ENCODE assay signal across 7 mouse cellular contexts in the genomic region with DNA sequence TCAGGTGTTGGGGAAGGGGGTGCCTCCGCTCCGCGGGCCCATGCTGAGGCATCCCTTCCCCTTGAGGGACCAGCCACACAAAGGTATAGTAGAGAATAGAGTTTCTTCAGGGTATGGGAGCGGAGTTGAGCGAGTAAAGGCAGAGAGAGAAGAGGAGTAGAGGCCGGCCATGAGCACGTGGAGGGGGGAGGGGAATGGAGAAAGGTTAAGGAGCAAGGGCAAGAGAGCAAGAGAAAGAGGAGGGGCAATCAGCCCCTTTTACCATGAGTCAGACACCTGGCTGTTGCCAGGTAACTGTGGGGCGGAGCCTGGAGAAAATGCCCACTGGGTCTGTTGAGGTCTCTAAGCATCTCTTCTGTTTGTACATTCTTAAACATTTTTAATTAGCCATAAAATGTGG. TPM values are rescaled to one million over a fixed set of nuclear protein-coding genes. Genes with fewer than 3 reads are reported as not detected.
DNase-seq lines count a peak whose midpoint lies in the region; ATAC-seq and TF ChIP-seq lines count a peak whose summit lies in the region.

No protein-coding gene starts in this region.

- ATAC-seq in lung, postnatal 0 days, result no peak
- ATAC-seq in forebrain, embryonic 12.5 days (ENCODE audit: low FRiP score), result no peak
- no peak for ATAC-seq in limb, embryonic 13.5 days (ENCODE audit: low FRiP score, low read depth)
- no peak for ATAC-seq in stomach, embryonic 15.5 days (ENCODE audit: insufficient read depth, low FRiP score, low read depth)

- H3K27me3 ChIP-seq in lung, postnatal 0 days (replicated peaks; ENCODE audit: insufficient read depth, low read length), result no peaks in the 10 kb centered on the region
- no peaks in the 10 kb centered on the region for H3K27me3 ChIP-seq in forebrain, embryonic 12.5 days
- no peaks in the 10 kb centered on the region for H3K27me3 ChIP-seq in limb, embryonic 13.5 days
- no peaks in the 10 kb centered on the region for H3K27me3 ChIP-seq in stomach, embryonic 15.5 days (replicated peaks)

- H3K9ac ChIP-seq in lung, postnatal 0 days (replicated peaks; ENCODE audit: low read depth), result no peak overlapping the region
- H3K9ac ChIP-seq in forebrain, embryonic 12.5 days, result peak overlapping the region; percentile 33; the same call in 1 of the 2 replicates
- H3K9ac ChIP-seq in limb, embryonic 13.5 days, result peak overlapping the region; percentile 79
- no peak overlapping the region for H3K9ac ChIP-seq in stomach, embryonic 15.5 days

- H3K4me1 ChIP-seq in lung, postnatal 0 days (ENCODE audit: insufficient read depth, low read depth, low read length), result 0 out of 2 replicates have a peak, but pooled peaks cover 4% of the 10 kb centered on the region
- peaks cover 36% of the 10 kb centered on the region for H3K4me1 ChIP-seq in forebrain, embryonic 12.5 days
- H3K4me1 ChIP-seq in limb, embryonic 13.5 days, result peaks cover 27% of the 10 kb centered on the region
- peaks cover 25% of the 10 kb centered on the region for H3K4me1 ChIP-seq in stomach, embryonic 15.5 days

- 27% methylated on average over 8 of the region's 8 CpGs for WGBS in lung, postnatal 0 days
- whole genome bisulfite sequencing in forebrain, embryonic 12.5 days, result 15% methylated on average over 8 of the region's 8 CpGs
- 17% methylated on average over 8 of the region's 8 CpGs for WGBS in limb, embryonic 13.5 days
- WGBS in stomach, embryonic 15.5 days, result 26% methylated on average over 8 of the region's 8 CpGs

- TF ChIP-seq EP300 in lung, postnatal 0 days (IDR thresholded peaks at IDR 0.05), result no peak

- DNase-seq in lung, postnatal 0 days (ENCODE audit: low spot score), result no peak
- DNase-seq in lung, postnatal 14 days, result no peak
- no peak for DNase-seq in urinary bladder, postnatal 25 days (ENCODE audit: low spot score)
- no peak for DNase-seq in lung, postnatal 4 days

- H3K9me3 ChIP-seq in lung, postnatal 0 days (ENCODE audit: low read length), result no peaks in the 10 kb centered on the region
- H3K9me3 ChIP-seq in forebrain, embryonic 12.5 days, result no peaks in the 10 kb centered on the region
- H3K9me3 ChIP-seq in limb, embryonic 13.5 days, result no peaks in the 10 kb centered on the region
- no peaks in the 10 kb centered on the region for H3K9me3 ChIP-seq in stomach, embryonic 15.5 days

- peak overlapping the region; percentile 85; the same call in 1 of the 2 replicates for H3K4me3 ChIP-seq in lung, postnatal 0 days (ENCODE audit: low read depth, low read length)
- peak overlapping the region; percentile 91 for H3K4me3 ChIP-seq in forebrain, embryonic 12.5 days (replicated peaks)
- H3K4me3 ChIP-seq in limb, embryonic 13.5 days, result peak overlapping the region; percentile 85
- H3K4me3 ChIP-seq in stomach, embryonic 15.5 days (replicated peaks), result peak overlapping the region; percentile 91

- peak overlapping the region; percentile 91 for H3K4me2 ChIP-seq in lung, postnatal 0 days (replicated peaks; ENCODE audit: low read depth, low read length)
- H3K4me2 ChIP-seq in forebrain, embryonic 12.5 days, result peak overlapping the region; percentile 72
- H3K4me2 ChIP-seq in limb, embryonic 13.5 days (replicated peaks), result peak overlapping the region; percentile 80
- peak overlapping the region; percentile 91 for H3K4me2 ChIP-seq in stomach, embryonic 15.5 days

- TF ChIP-seq CTCF in lung, postnatal 0 days (IDR thresholded peaks at IDR 0.05), result no peak

- no peak overlapping the region for H3K27ac ChIP-seq in lung, postnatal 0 days (ENCODE audit: low read length)
- no peak overlapping the region for H3K27ac ChIP-seq in forebrain, embryonic 12.5 days
- H3K27ac ChIP-seq in limb, embryonic 13.5 days, result no peak overlapping the region
- H3K27ac ChIP-seq in stomach, embryonic 15.5 days, result no peak overlapping the region

- H3K36me3 ChIP-seq in lung, postnatal 0 days (ENCODE audit: insufficient read depth, low read length), result no peaks in the 10 kb centered on the region
- no peaks in the 10 kb centered on the region for H3K36me3 ChIP-seq in forebrain, embryonic 12.5 days (replicated peaks)
- H3K36me3 ChIP-seq in limb, embryonic 13.5 days, result 0 out of 2 replicates have a peak, but pooled peaks cover 3% of the 10 kb centered on the region
- H3K36me3 ChIP-seq in stomach, embryonic 15.5 days, result no peaks in the 10 kb centered on the region

RNA-seq across cellular contexts. Expression of gene Hspbap1, which starts 1.0 kb away (rescaled TPM):
- polyA plus RNA-seq in lung, postnatal 0 days (2015; fragmentation: Nextera tagmentation; extraction: Ambion mirVana), result 9.3 and 9.9 TPM in 2 replicates
- polyA plus RNA-seq in forebrain, embryonic 12.5 days (2016; fragmentation: Nextera tagmentation; extraction: Ambion mirVana), result 20.2 and 22.2 TPM in 2 replicates
- polyA plus RNA-seq in limb, embryonic 13.5 days (2015; fragmentation: Nextera tagmentation; extraction: Ambion mirVana), result 17.5 and 19.0 TPM in 2 replicates
- 13.8 and 15.2 TPM in 2 replicates for polyA plus RNA-seq in stomach, embryonic 15.5 days (2015; fragmentation: Nextera tagmentation; extraction: Ambion mirVana)

RNA-seq across cellular contexts. Expression of gene Dirc2, which starts 2.0 kb away (rescaled TPM):
- polyA plus RNA-seq in lung, postnatal 0 days (2015; fragmentation: Nextera tagmentation; extraction: Ambion mirVana), result 18.0 and 18.6 TPM in 2 replicates
- 22.7 and 23.3 TPM in 2 replicates for polyA plus RNA-seq in forebrain, embryonic 12.5 days (2016; fragmentation: Nextera tagmentation; extraction: Ambion mirVana)
- polyA plus RNA-seq in limb, embryonic 13.5 days (2015; fragmentation: Nextera tagmentation; extraction: Ambion mirVana), result 14.6 and 14.7 TPM in 2 replicates
- polyA plus RNA-seq in stomach, embryonic 15.5 days (2015; fragmentation: Nextera tagmentation; extraction: Ambion mirVana), result 12.5 and 13.5 TPM in 2 replicates

Comparison
In these comparisons a context has a peak if more than half of its experiments do, and no peak if none do; other contexts are left out.
1. H3K9ac ChIP-seq: peak in forebrain, embryonic 12.5 days (single experiment) and limb, embryonic 13.5 days (single experiment); none in lung, postnatal 0 days (single experiment) and stomach, embryonic 15.5 days (single experiment).
2. Peak in every context shown above with its lines, with median percentiles within 50 percentile points of each other: H3K4me2 ChIP-seq and H3K4me3 ChIP-seq.